Comparison of ENCODE assay signal across 8 mouse cellular contexts in the genomic region with DNA sequence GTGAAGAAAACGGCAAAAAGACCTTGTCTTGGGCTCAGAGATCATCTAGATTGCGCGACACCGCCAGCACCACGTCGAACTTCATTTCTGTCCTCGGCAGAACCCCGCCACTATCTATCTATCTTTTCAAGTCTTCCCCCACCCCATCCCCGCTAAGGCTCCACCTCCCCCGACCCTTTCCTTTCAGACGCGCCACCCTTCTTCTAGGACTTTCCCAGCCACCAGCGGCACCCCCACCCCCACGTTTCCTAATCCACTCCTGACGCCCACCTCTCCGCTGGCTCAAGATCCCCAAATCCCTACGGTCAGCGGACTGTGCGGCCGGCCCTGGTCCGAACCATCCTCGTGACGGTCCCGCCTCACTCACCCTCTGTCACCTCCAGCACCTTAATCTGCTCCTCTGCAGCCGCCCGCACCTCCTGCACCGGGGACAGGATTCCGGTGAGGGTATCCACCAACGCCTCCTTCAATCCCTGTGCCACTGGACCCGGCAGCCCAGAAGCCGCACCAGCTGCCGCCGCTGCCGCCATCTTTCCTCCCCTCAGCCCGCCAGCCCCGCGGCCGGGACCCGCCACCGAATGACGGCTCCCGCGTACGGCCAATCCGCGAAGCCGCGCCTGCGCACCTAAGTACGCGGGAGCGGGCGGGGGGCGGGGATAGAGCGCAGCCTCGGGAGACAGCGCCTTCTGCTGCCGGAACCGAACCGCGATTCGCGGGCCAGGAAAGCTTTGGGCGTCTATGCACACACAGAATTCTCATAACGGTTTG. TPM values are rescaled to one million over a fixed set of nuclear protein-coding genes. Genes with fewer than 3 reads are reported as not detected.
DNase-seq lines count a peak whose midpoint lies in the region; ATAC-seq lines count a peak whose summit lies in the region.

A gene (minus strand): TSS at position 599 of the 768 bp plus-strand sequence.

- peak within 1 kb of the TSS; percentile 50 for H3K4me2 ChIP-seq in hindbrain, embryonic 11.5 days (replicated peaks; ENCODE audit: low read depth, low read length)

- peak within 1 kb of the TSS; percentile 93 for H3K4me3 ChIP-seq in hindbrain, embryonic 11.5 days (ENCODE audit: low read depth, low read length)

- under 1% methylated on average over 60 of the region's 65 CpGs for WGBS in hindbrain, embryonic 11.5 days

- H3K4me1 ChIP-seq in hindbrain, embryonic 11.5 days (replicated peaks; ENCODE audit: control insufficient read depth, insufficient read depth, low read length) = peaks cover 3% of the 10 kb centered on the region; the same call in 1 of the 2 replicates

- no peaks in the 10 kb centered on the region for H3K9me3 ChIP-seq in hindbrain, embryonic 11.5 days (ENCODE audit: control insufficient read depth, low read length)

- no peaks in the 10 kb centered on the region for H3K36me3 ChIP-seq in hindbrain, embryonic 11.5 days (ENCODE audit: control insufficient read depth, insufficient read depth, low read length)

- peak within 1 kb of the TSS; percentile 89 for H3K27ac ChIP-seq in hindbrain, embryonic 11.5 days (ENCODE audit: low read depth, low read length)

- DNase-seq in Muller cell, postnatal 12 days (ENCODE audit: inconsistent ontology term) = peak; percentile 97
- peak; percentile 93 for DNase-seq in cerebellum, adult 9-11 months
- DNase-seq in frontal cortex, adult 2 months (ENCODE audit: extremely low spot score in 1 of 2, low spot score in 1 of 2) = peak; percentile 65 to 94
- DNase-seq in hindbrain, embryonic 11.5 days (ENCODE audit: low spot score) = peak; percentile 95
- peak; percentile 91 to 96 for DNase-seq in layer of hippocampus, postnatal 10 days (ENCODE audit: low spot score in 2 of 2)
- DNase-seq in lung, postnatal 10 days = peak; percentile 94
- DNase-seq in ovary, postnatal 36 days (ENCODE audit: low spot score) = peak; percentile 93
- DNase-seq in thymus, postnatal 25 days = peak; percentile 90

- H3K9ac ChIP-seq in hindbrain, embryonic 11.5 days (ENCODE audit: low read depth, low read length) = peak within 1 kb of the TSS; percentile 95

- peak; percentile 96 for ATAC-seq in hindbrain, embryonic 11.5 days (ENCODE audit: low FRiP score)

- H3K27me3 ChIP-seq in hindbrain, embryonic 11.5 days (ENCODE audit: control insufficient read depth, insufficient read depth, low read length) = no peaks in the 10 kb centered on the region

RNA-seq across cellular contexts. Expression of the gene that starts here (rescaled TPM):
- 137 and 174 TPM in 2 replicates for polyA plus RNA-seq in frontal cortex, adult 2 months (2012; rRNA removed)
- polyA plus RNA-seq in hindbrain, embryonic 11.5 days (2014; fragmentation: Nextera tagmentation; extraction: Ambion mirVana) = 176 and 217 TPM in 2 replicates
- 100 to 1,000 TPM; 152 to 165 TPM for total RNA-seq in layer of hippocampus, postnatal 10 days (2021)

Comparison
In these comparisons a context has a peak if more than half of its experiments do, and no peak if none do; other contexts are left out.
1. Peak in every context shown above with its lines: DNase-seq, ATAC-seq, H3K4me3 ChIP-seq and H3K27ac ChIP-seq.